Mouse (Mus musculus) liver, embryonic 14.5 days (tissue): ENCODE measurements around the gene Kif16b. TPM values are rescaled to one million over a fixed set of nuclear protein-coding genes. Genes with fewer than 3 reads are reported as not detected.

Source experiments
- ATAC-seq: fragments of 200-750 bp; cut with Nextera tagmentation; 2 replicates; pipeline ENCODE4 v1.8.0; 2017; ENCODE audit warnings: moderate number of reproducible peaks, mild to moderate bottlenecking, moderate library complexity; ENCODE audit not compliant: insufficient read depth
- DNase-seq, 3 experiments: peaks; one replicate each; pipeline ENCODE4 v3.0.0-alpha.2; 2012 to 2013; ENCODE audit warnings: low read depth in 3 of 3, low spot score in 3 of 3
- H3K27ac ChIP-seq: fragments of 300-500 bp; sonication (generic); 2 replicates; pipeline ENCODE4 v1.5.1; 2014; ENCODE audit warnings: moderate library complexity, mild to moderate bottlenecking, control low read depth, inconsistent platforms
- H3K27me3 ChIP-seq: fragments of 300-500 bp; sonication (generic); 2 replicates; pipeline ENCODE4 v1.6.1; 2014; ENCODE audit warnings: mild to moderate bottlenecking, low read length, moderate library complexity; ENCODE audit not compliant: control insufficient read depth, insufficient read depth
- H3K36me3 ChIP-seq: fragments of 300-500 bp; sonication (generic); replicated peaks from 2 replicates; pipeline ENCODE4 v1.6.1; 2014; ENCODE audit warnings: low read depth; ENCODE audit not compliant: control insufficient read depth, insufficient read depth
- H3K4me1 ChIP-seq, 2 experiments: fragments of 200-500 bp in 1 of 2; fragments of 300-500 bp in 1 of 2; sonication (generic) in 1 of 2; replicated peaks; 2 replicates each; pipeline ENCODE4 v1.6.1; 2012 to 2014; ENCODE audit warnings: antibody characterized with exemption in 1 of 2, inconsistent platforms in 1 of 2, low read length in 1 of 2; ENCODE audit not compliant: control insufficient read depth in 2 of 2, insufficient read depth in 2 of 2
- H3K4me2 ChIP-seq: fragments of 300-500 bp; sonication (generic); 2 replicates; pipeline ENCODE4 v1.6.1; 2014; ENCODE audit warnings: low read depth, mild to moderate bottlenecking, control low read depth, moderate library complexity
- H3K4me3 ChIP-seq, 2 experiments: fragments of 200-500 bp in 1 of 2; fragments of 300-500 bp in 1 of 2; sonication (generic) in 1 of 2; 2 replicates each; pipeline ENCODE4 v1.5.1; 2012 to 2014; ENCODE audit warnings: low read depth in 2 of 2, low read length in 2 of 2, mild to moderate bottlenecking in 2 of 2, control low read depth in 1 of 2, inconsistent platforms in 1 of 2, moderate library complexity in 1 of 2; ENCODE audit not compliant: insufficient read depth in 1 of 2
- H3K9ac ChIP-seq: fragments of 300-500 bp; sonication (generic); replicated peaks from 2 replicates; pipeline ENCODE4 v1.6.1; 2014; ENCODE audit warnings: mild to moderate bottlenecking, control low read depth, moderate library complexity
- H3K9me3 ChIP-seq: fragments of 300-500 bp; sonication (generic); 2 replicates; pipeline ENCODE4 v1.6.1; 2016; ENCODE audit warnings: low read length, mixed read lengths; ENCODE audit not compliant: control insufficient read depth
- CTCF ChIP-seq: IDR thresholded peaks from 2 replicates; pipeline ENCODE4 v1.5.1; 2016; ENCODE audit warnings: antibody characterized with exemption, low read depth, control low read depth
- EP300 ChIP-seq: IDR thresholded peaks from 2 replicates; pipeline ENCODE4 v1.6.1; 2016; ENCODE audit warnings: antibody characterized with exemption, low read depth
- WGBS: fragments of 180-500 bp; shearing (Covaris S2); extraction: QIAGEN DNeasy Blood & Tissue Kit; methylation state at CpG from one replicate; pipeline ENCODE4 v1.1.7; 2014; ENCODE audit not compliant: insufficient replicate concordance; 5-methylcytosine and 5-hydroxymethylcytosine counted together
- polyA plus RNA-seq, 2 experiments: library from polyadenylated mRNA; depleted of rRNA in 1 of 2; stranded (reverse) in 1 of 2; unstranded in 1 of 2; fragments of >200 nt; fragmentation: Nextera tagmentation in 1 of 2; extraction: Ambion mirVana in 1 of 2; gene quantifications; 2 replicates each; pipeline versions ENCODE4 v1.2.1 to v1.2.3; 2012 to 2014

Kif16b gene
- polyA plus RNA-seq, 2 experiments: 2.2 to 2.5 TPM

- no peaks in the 10 kb centered on the region for H3K9me3 ChIP-seq
- 76% methylated on average over 2 of the region's 2 CpGs for WGBS
- TF ChIP-seq EP300: no peak
- TF ChIP-seq CTCF: no peak
Observed at GRCm38 (mm10) chr2:142738488-142738887, 162.8 kb downstream of the Kif16b start.

GRCm38 (mm10) chr2:142735691-142736090 is 165.6 kb downstream of the Kif16b start:
- Histone ChIP-seq H3K4me2 (no peak overlapping the region), H3K27ac (no peak overlapping the region), H3K9ac (no peak overlapping the region), H3K4me3 (no peak overlapping the region), H3K36me3 (no peaks in the 10 kb centered on the region), H3K4me1 (no peaks in the 10 kb centered on the region), H3K27me3 (no peaks in the 10 kb centered on the region), H3K9me3 (no peaks in the 10 kb centered on the region)
- ATAC-seq: no peak
- no peak for DNase-seq
- TF ChIP-seq EP300 (no peak), CTCF (no peak)
- WGBS: 71% methylated on average over 3 of the region's 3 CpGs

More at GRCm38 (mm10) chr2:142738488-142738887, 162.8 kb downstream of the Kif16b start:
- ATAC-seq (no peak), DNase-seq (no peak)
- Histone ChIP-seq H3K36me3 (no peaks in the 10 kb centered on the region), H3K9ac (no peak overlapping the region), H3K27ac (no peak overlapping the region), H3K4me3 (no peak overlapping the region), H3K4me1 (no peaks in the 10 kb centered on the region), H3K27me3 (no peaks in the 10 kb centered on the region), H3K4me2 (no peak overlapping the region)

GRCm38 (mm10) chr2:142734046-142734445 is 167.3 kb downstream of the Kif16b start:
- DNase-seq: no peak
- Histone ChIP-seq H3K4me3 (no peak overlapping the region), H3K27ac (no peak overlapping the region), H3K9ac (no peak overlapping the region), H3K9me3 (no peaks in the 10 kb centered on the region), H3K36me3 (no peaks in the 10 kb centered on the region), H3K4me2 (no peak overlapping the region), H3K4me1 (no peaks in the 10 kb centered on the region), H3K27me3 (no peaks in the 10 kb centered on the region)
- TF ChIP-seq EP300: no peak
- TF ChIP-seq CTCF: no peak
- WGBS: 63% methylated on average over 2 of the region's 2 CpGs
- ATAC-seq: no peak

- DNase-seq: no peak
- no peak overlapping the region for H3K9ac ChIP-seq
- H3K27me3 ChIP-seq: no peaks in the 10 kb centered on the region
- TF ChIP-seq EP300: no peak
- no peak for TF ChIP-seq CTCF
- H3K4me2 ChIP-seq: no peak overlapping the region
- no peaks in the 10 kb centered on the region for H3K4me1 ChIP-seq
- no peak overlapping the region for H3K4me3 ChIP-seq
- H3K36me3 ChIP-seq: no peaks in the 10 kb centered on the region
- no peaks in the 10 kb centered on the region for H3K9me3 ChIP-seq
- H3K27ac ChIP-seq: no peak overlapping the region
- WGBS: 64% methylated on average over 4 of the region's 4 CpGs
- no peak for ATAC-seq
Observed at GRCm38 (mm10) chr2:142732370-142732769, 169.0 kb downstream of the Kif16b start.

GRCm38 (mm10) chr2:142731778-142732092 is 169.6 kb downstream of the Kif16b start:
- DNase-seq (no peak), ATAC-seq (no peak)
- no peaks in the 10 kb centered on the region for H3K36me3 ChIP-seq
- H3K4me3 ChIP-seq: no peak overlapping the region
- TF ChIP-seq CTCF: no peak
- TF ChIP-seq EP300: no peak
- no peak overlapping the region for H3K27ac ChIP-seq
- no peaks in the 10 kb centered on the region for H3K27me3 ChIP-seq
- no peaks in the 10 kb centered on the region for H3K9me3 ChIP-seq
- H3K4me2 ChIP-seq: no peak overlapping the region
- 34% methylated on average over 1 of the region's 1 CpGs for WGBS
- H3K9ac ChIP-seq: no peak overlapping the region
- no peaks in the 10 kb centered on the region for H3K4me1 ChIP-seq
